Mouse (Mus musculus) telencephalon, adult 2 months (tissue): ENCODE results near the gene March2.
"Not testable (repeated sequence)": the region's sequence is repeated elsewhere in the genome, so short reads cannot be mapped to it uniquely, and the experiment has no call there.

Source experiments
- DNase-seq: peaks from one replicate; pipeline ENCODE4 v3.0.0-alpha.2; 2011; ENCODE audit warnings: low read depth, low spot score

The March2 gene

GRCm38 (mm10) chr17:33718384-33718881 is at the start of gene March2:
March2 (minus strand) TSS chr17:33718670.
- DNase-seq = peak; percentile 92

- no peak for DNase-seq
These were observed 47.9 kb upstream of the March2 start for GRCm38 (mm10) chr17:33766389-33766788.

GRCm38 (mm10) chr17:33760255-33761165 is 42.0 kb upstream of the March2 start, which contains the start of gene Rab11b:
Rab11b (minus strand) TSS chr17:33760530.
- DNase-seq = peak; percentile 100

GRCm38 (mm10) chr17:33759767-33760254 is 41.3 kb upstream of the March2 start:
- DNase-seq = peak; percentile 62

GRCm38 (mm10) chr17:33757231-33757630 is 38.8 kb upstream of the March2 start:
- no peak for DNase-seq

GRCm38 (mm10) chr17:33756108-33756790 is 37.8 kb upstream of the March2 start:
- no peak for DNase-seq

- DNase-seq = no peak
These were observed 37.1 kb upstream of the March2 start for GRCm38 (mm10) chr17:33755418-33756107.

GRCm38 (mm10) chr17:33754656-33755055 is 36.2 kb upstream of the March2 start:
- DNase-seq = no peak

- DNase-seq = no peak
These were observed 33.8 kb upstream of the March2 start for GRCm38 (mm10) chr17:33752297-33752696.

- no peak for DNase-seq
These were observed 32.7 kb upstream of the March2 start for GRCm38 (mm10) chr17:33751181-33751580.

- DNase-seq = no peak
These were observed 31.0 kb upstream of the March2 start for GRCm38 (mm10) chr17:33749451-33749850.

GRCm38 (mm10) chr17:33746011-33746410 is 27.5 kb upstream of the March2 start:
- no peak for DNase-seq

GRCm38 (mm10) chr17:33744686-33745384 is 26.4 kb upstream of the March2 start:
- DNase-seq = no peak

- no peak for DNase-seq
These were observed 23.9 kb upstream of the March2 start for GRCm38 (mm10) chr17:33742420-33742819.

GRCm38 (mm10) chr17:33733526-33733925 is 15.1 kb upstream of the March2 start:
- not testable (repeated sequence) for DNase-seq

GRCm38 (mm10) chr17:33732556-33733083 is 14.2 kb upstream of the March2 start:
- DNase-seq = not testable (repeated sequence)

- no peak for DNase-seq
These were observed 10.7 kb upstream of the March2 start for GRCm38 (mm10) chr17:33729215-33729614.

GRCm38 (mm10) chr17:33728396-33728795 is 9.9 kb upstream of the March2 start:
- DNase-seq = no peak

- DNase-seq = no peak
These were observed 1.4 kb upstream of the March2 start for GRCm38 (mm10) chr17:33719736-33720378.
